Mouse (Mus musculus) lung, adult 2 months (tissue): ENCODE data around the gene Wfdc5.

Source experiments
- CTCF ChIP-seq: fragments of 200-500 bp; IDR thresholded peaks from 2 replicates; pipeline ENCODE4 v1.5.1; 2011; ENCODE audit warnings: mild to moderate bottlenecking, low read length, control low read depth; ENCODE audit not compliant: insufficient read depth
- POLR2A ChIP-seq: fragments of 200-500 bp; IDR thresholded peaks from 2 replicates; pipeline ENCODE4 v1.6.1; 2011; ENCODE audit warnings: low read depth, mild to moderate bottlenecking, control low read depth, low read length, borderline replicate concordance; ENCODE audit errors: extremely low read depth

DNA sequence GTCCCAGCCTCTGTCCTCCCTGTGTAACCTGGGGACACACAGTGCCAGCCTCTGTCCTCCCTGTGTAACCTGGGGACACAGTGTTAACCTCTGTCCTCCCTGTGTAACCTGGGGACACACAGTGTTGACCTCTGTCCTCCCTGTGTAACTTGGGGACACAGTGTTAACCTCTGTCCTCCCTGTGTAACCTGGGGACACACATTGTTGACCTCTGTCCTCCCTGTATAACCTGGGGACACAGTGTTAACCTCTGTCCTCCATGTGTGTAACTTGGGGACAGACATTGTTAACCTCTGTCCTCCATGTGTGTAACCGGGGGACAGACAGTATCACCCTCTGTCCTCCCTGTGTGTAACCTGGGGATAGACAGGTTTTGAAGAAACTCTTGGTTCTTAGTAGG, 51.0 kb downstream of the Wfdc5 start:
- TF ChIP-seq CTCF (no peak), POLR2A (no peak)
